Mouse (Mus musculus) fat pad, adult 2 months (tissue): Measurements from ENCODE around the gene BC025920.

Experiments used
- DNase-seq: peaks from one replicate; pipeline ENCODE4 v3.0.0-alpha.2; 2011; ENCODE audit warnings: low read depth, low spot score; ENCODE audit errors: extremely low read depth

The BC025920 gene

GRCm38 (mm10) chr10:81572975-81573374 lies 33.1 kb upstream of the BC025920 start:
- DNase-seq = no peak

DNA sequence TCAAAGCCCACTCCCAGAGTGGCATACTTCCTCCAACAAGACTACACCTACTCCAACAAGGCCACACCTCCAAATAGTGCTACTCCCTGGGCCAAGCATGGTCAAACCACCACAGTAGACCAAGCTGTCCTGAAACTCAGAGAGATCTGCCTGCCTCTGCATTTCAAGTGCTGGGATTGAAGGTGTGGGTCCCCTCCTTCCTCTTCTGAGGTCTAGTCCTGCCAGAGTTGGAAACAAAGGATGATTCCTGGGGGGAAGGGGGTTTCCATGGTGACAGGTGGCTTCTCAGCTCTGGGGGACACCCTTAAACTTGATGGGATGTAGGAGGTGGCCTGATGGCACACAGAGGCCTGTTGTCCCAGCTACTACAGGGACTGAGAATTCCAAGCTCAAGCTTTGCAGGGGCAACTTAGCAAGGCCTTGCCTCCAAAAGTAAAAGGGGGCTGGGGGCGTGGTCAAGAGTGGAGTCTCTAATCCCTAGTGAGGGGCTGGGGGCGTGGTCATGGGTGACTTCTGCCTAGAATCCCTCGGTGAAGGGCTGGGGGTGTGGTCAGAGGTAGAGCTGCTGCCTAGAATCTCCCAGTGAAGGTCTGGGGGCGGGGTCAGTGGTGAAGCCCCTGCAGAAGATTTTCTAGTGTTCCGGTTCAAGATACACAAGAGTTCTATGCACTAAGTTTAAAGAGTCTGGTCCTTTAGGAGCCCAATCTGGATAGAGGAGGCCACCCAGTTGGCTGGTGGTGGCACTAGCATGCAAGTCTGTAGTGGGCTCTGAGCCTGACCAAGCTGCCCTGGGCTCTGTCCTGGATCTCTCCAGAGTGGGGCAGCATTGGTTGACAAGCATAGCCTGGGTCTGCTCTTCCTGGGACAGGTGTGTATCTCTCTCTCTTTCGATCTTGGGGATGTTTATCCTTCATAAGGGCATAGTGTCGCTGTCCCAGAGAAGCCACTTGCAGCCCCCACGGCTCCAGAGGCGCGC lies 31.7 kb upstream of the BC025920 start, which contains the start of gene Tle2:
Gene Tle2 (plus strand): TSS at position 481 of the 976 bp plus-strand sequence.
- DNase-seq = no peak

DNA sequence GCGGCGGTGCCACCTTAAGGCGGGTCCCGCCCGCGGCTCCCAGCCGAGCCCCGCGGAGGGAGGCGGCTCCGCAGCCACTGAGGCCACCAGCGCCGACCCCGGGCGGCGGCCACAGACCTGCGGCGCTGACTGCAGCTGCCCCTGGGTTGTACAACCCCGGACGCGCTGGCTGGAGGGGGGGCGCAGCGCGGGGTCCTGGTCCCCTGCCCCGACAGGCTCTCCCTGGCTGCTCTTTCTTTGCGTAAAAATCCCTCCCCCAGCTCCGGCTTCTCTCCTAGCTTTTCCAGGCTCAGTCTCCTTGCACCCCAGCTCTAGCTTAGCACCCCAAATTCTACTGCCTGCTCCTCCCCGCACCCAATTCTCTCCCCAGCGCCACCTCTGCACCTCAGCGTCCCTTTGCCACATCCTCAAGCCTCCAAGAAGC lies 30.9 kb upstream of the BC025920 start:
- DNase-seq = no peak

DNA sequence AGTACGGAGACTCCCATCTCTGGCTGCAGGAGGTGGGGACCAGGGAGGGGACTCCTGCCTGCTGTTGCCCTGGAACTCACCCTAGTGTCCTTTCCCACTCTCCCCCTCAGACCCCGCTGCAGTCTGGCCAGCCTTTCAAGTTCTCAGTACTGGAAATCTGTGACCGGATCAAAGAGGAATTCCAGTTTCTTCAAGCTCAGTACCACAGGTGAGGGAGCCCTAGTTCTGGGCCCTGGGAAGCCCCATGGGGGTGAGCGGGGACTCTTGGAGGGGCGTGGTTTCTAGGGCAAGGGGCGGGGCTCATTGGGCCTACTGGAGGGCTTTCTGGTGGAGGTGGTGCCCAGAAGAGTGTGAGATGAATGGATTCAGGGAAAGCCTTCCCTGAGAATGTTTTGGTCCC lies 30.4 kb upstream of the BC025920 start:
- no peak for DNase-seq

GRCm38 (mm10) chr10:81579967-81580366 lies 26.1 kb upstream of the BC025920 start:
- DNase-seq = no peak

- no peak for DNase-seq
Measured at GRCm38 (mm10) chr10:81580441-81581070, 25.5 kb upstream of the BC025920 start.

- DNase-seq = no peak
Measured at GRCm38 (mm10) chr10:81583347-81583746, 22.7 kb upstream of the BC025920 start.

GRCm38 (mm10) chr10:81588739-81589138 lies 17.3 kb upstream of the BC025920 start:
- DNase-seq = no peak

- DNase-seq = no peak
Measured at GRCm38 (mm10) chr10:81591846-81592245, 14.2 kb upstream of the BC025920 start.

- no peak for DNase-seq
Measured at GRCm38 (mm10) chr10:81592631-81593030, 13.4 kb upstream of the BC025920 start.

DNA sequence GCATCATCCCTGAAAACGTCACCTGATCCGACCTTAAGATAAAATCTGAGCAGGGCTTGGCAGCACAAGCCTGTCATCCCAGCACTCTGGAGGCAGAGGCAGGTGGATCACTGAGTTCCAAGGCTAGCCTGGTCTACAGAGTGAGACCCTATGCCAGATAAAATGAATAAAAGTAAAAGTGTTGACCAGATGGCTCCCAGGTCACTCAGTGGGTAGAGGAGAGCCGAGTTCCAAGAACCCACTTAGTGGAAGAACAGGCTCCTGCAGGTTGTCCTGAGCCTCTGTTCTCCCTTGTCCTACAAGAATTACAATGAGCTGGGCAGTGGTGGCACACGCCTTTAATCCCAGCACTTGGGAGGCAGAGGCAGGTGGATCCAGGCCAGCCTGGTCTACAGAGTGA lies 12.8 kb upstream of the BC025920 start:
- DNase-seq = no peak

- DNase-seq = no peak
Measured at GRCm38 (mm10) chr10:81593935-81594334, 12.1 kb upstream of the BC025920 start.

- DNase-seq = no peak
Measured at GRCm38 (mm10) chr10:81595599-81595998, 10.5 kb upstream of the BC025920 start.

GRCm38 (mm10) chr10:81596611-81597010 lies 9.5 kb upstream of the BC025920 start:
- DNase-seq = no peak

DNA sequence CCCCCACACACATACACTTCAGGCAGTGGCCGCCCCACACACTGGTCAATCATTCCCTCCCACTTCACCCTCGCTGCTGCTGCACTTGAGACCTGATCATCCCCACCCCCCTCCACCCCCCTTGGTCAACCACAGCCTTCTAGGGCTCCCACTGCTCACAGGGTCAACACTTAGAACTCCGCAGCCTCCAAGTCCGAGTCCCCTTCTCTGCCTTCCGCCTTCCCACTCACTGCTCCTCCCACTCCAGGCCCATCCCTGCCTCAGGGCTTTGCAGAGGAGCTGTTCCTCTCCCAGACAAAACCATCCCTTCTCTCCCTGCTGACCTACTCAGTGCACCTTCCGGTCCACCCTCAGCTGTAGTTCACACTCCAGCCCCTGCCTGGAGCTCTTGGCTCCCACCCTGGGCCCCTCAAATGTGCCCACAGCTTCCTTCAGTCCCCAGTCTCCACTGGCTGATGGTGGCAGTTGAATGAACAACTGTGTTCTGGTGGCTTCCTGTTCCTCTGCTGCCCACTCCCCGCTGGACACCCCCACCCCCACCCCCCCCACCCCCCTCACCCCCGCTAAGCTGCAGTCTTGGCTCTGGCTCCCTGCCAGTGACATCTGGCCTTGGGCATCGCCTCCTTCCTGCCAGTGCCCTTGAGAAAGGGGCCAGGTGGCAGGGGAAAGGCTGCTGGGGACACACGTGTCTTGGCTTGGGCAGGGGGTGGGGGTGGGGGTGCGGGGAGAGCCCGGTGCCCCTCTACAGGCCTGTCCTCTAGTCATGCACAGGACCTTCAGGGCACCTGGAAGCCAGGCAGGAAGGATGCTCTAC lies 8.7 kb upstream of the BC025920 start:
- no peak for DNase-seq

DNA sequence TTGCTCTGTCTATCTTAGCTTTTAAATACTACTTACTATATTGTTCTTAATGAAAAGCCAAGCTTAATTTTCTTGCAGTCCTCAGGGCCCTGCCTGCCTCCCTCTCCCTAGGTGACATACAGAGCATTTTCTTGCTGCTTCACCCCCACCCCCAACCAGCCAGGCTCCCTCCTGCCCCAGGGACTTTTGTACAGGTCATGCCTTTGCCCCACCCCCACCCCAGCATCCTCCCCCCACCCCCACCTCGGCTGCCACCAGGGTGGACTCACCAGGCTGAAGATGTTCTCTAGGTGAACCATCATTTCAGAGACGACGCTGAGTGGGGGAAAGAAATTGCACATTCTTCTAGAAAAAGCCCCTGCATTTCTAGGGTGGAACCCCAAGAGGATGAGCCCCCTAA lies 7.7 kb upstream of the BC025920 start:
- DNase-seq = no peak

DNA sequence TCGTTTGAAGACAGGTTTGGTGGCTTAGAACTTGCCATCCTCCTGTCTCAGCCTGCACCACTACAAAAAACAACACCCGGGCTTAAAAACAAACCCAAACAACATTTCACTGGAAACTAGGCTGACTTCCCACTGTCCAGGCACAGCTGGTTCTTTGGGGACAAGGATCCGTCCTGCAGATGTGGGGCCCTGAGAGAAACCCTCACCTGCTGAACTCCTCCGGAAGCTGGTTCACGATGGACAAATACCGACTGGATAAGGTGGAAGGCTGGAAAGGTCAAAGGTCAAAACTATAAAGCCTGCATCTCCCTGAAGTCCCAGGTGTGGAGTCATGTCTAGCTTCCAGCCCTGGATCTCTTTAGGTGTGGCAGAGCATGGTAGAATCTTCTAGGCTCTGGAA lies 7.2 kb upstream of the BC025920 start:
- DNase-seq = no peak

DNA sequence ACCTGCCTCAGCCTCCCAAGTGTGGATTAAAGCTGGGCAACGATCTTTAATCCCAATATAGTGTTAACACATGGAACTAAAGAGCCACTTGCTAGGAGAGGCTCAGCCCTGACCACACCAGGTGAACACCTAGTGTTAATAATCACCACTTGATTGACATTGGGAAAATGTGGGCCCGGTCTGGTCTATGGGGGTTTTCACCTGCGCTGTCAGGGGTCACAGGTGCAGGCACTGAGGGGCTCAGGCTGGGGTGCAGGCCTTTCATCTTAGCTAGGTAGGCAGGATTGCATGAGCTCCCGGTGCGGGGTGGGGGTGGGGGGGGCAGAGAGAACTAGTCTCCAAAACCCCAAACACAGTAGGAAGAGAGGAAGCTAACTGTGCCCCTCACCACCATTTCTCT lies 6.4 kb upstream of the BC025920 start:
- no peak for DNase-seq

DNA sequence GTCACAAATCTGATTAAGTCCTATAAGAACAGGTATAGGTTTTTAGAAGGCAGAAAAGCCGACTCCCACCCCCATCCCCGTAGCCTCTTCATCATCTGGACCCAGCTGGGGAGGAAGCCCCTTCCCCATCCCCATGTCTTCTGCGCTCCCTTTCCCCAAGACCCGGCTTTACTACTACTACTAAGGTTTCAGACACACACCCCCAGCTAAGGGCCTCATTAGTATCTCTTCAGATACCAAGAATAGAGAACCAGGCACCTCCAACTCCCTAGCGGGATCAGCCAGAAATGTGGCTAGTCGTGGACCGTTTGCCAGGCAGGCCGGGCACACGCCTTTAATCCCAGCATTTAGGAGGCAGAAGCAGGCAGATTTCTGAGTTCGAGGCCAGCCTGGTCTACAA lies 6.0 kb upstream of the BC025920 start:
- no peak for DNase-seq

DNA sequence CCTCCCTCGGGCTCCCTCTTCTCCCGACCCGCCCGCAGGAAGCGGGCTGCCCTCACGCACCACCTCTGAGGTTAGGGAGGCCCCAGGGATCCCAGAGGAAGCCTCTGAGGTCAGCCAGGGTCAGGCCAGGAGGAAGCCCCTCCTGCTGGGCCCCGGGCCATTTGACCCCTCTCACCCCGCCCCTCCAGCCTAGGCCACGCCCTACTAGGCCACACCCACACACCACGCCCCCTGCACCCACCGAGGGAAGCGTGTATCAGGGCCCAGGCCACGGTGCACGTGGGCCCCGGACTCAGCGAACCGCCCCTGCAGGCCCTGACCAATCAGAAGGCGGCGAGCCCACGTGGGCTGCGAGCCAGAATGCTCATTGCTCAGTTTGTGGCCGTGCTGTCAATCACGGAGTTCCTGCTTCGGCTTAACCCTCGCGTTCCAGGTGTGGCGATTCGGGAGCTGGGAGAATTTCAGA lies 5.3 kb upstream of the BC025920 start, which contains the start of gene Tle6:
Gene Tle6 (minus strand): TSS at position 336 of the 466 bp plus-strand sequence.
- DNase-seq = no peak

GRCm38 (mm10) chr10:81601396-81601905 lies 4.6 kb upstream of the BC025920 start:
- no peak for DNase-seq
